Mouse (Mus musculus) liver, embryonic 14.5 days (tissue): Measurements from ENCODE around the gene Mtus2.

Source experiments
- CTCF ChIP-seq: IDR thresholded peaks from 2 replicates; pipeline ENCODE4 v1.5.1; 2016; ENCODE audit warnings: antibody characterized with exemption, low read depth, control low read depth
- EP300 ChIP-seq: IDR thresholded peaks from 2 replicates; pipeline ENCODE4 v1.6.1; 2016; ENCODE audit warnings: antibody characterized with exemption, low read depth

DNA sequence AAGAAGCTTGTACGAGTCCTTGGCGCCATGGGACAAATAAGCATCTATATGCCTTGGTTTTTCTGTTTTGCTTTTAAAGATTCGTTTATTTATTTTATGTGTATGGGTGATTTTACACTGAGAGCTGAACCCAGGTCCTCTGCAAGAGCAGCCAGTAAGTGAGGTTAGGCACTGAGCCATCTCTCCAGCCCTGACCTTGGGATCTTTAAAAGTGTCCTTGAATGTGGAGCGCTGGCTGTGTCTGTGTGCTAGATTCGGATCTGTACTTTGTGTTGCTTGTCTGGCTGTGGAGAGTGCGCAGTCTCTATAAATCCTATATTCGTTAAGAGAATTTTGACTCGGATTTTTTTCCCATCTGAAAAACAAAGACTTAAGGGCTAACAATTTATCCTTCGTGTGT, 40.9 kb upstream of the Mtus2 start:
- TF ChIP-seq CTCF (no peak), EP300 (no peak)
